Mouse (Mus musculus): ENCODE results near the gene Zmynd12.

DNA sequence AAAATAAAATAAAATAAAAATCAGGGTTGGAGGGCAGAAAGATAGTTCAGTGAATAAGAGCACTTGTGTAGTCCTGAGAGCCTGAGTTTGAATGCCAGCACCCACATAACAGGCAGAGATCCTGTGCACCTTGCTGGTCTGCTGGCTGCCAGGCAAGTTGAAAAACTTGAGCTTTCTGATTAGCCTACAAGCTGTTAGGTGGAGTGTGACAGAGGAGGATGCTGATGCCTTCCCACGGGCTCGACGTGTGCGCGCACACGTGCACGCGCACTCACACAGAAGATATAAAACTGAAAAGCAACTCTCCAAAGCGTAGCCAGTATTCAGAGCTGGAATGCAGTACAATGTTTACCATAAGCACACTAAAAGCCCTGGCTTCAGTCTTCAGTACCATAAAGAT is 49.9 kb downstream of the Zmynd12 start:
- TF ChIP-seq POLR2A (IDR thresholded peaks at IDR 0.05; ENCODE audit: borderline replicate concordance, extremely low read depth, low read depth, low read length): no peak
- no peak for TF ChIP-seq CTCF (IDR thresholded peaks at IDR 0.05; ENCODE audit: insufficient read depth, low read length)

All from lung, adult 2 months (tissue).